Mouse (Mus musculus): Measurements from ENCODE around the gene Mdm2. TPM values are rescaled to one million over a fixed set of nuclear protein-coding genes. Genes with fewer than 3 reads are reported as not detected.

Mdm2 gene
- total and polyA plus RNA-seq, 3 experiments, result 35.3 to 601 (median 42.2) TPM

GRCm38 (mm10) chr10:117685171-117685848 is 25.2 kb downstream of the Mdm2 start:
- DNase-seq (ENCODE audit: low read depth, low spot score), result no peak
- Histone ChIP-seq H3K27me3 (ENCODE audit: control insufficient read depth in 1 of 2, insufficient read depth in 2 of 2, low read length in 2 of 2) (no peaks in the 10 kb centered on the region), H3K36me3 (ENCODE audit: control insufficient read depth in 1 of 2, insufficient read depth in 2 of 2, low read length in 2 of 2) (peaks cover 0 to 2% of the 10 kb centered on the region in 2 experiments; a peak in 2 of 4 replicates), H3K9ac (ENCODE audit: control insufficient read depth, low read depth, low read length, poor library complexity, severe bottlenecking) (no peak overlapping the region), H3K27ac (ENCODE audit: control insufficient read depth, low read depth, low read length) (no peak overlapping the region), H3K4me1 (ENCODE audit: control insufficient read depth in 1 of 2, insufficient read depth in 2 of 2, low read length in 2 of 2) (no peaks in the 10 kb centered on the region), H3K4me3 (ENCODE audit: control insufficient read depth in 1 of 2, insufficient read depth in 1 of 2, low read depth in 2 of 2, low read length in 2 of 2) (no peak overlapping the region), H3K9me3 (replicated peaks; ENCODE audit: insufficient read depth, low read length) (no peaks in the 10 kb centered on the region), H3K79me2 (ENCODE audit: control insufficient read depth, insufficient read depth, low read length, poor library complexity) (no peaks in the 10 kb centered on the region)
- TF ChIP-seq HCFC1 (IDR thresholded peaks at IDR 0.05; ENCODE audit: low read depth, low read length) (no peak), NELFE (IDR thresholded peaks at IDR 0.05; ENCODE audit: low read depth, low read length) (no peak), GABPA (IDR thresholded peaks at IDR 0.05; ENCODE audit: low read depth, low read length) (no peak), BHLHE40 (IDR thresholded peaks at IDR 0.05; ENCODE audit: borderline replicate concordance, low read depth, low read length) (no peak), RAD21 (IDR thresholded peaks at IDR 0.05; ENCODE audit: low read depth, low read length) (no peak), ZMIZ1 (IDR thresholded peaks at IDR 0.05; ENCODE audit: low read depth, low read length) (no peak), SMC3 (IDR thresholded peaks at IDR 0.05; ENCODE audit: low read depth, low read length) (no peak), NRF1 (IDR thresholded peaks at IDR 0.05; ENCODE audit: insufficient read depth, low read depth, low read length, poor library complexity, severe bottlenecking) (no peak), UBTF (IDR thresholded peaks at IDR 0.05; ENCODE audit: borderline replicate concordance, insufficient read depth, low read depth, low read length) (no peak), EP300 (IDR thresholded peaks at IDR 0.05; ENCODE audit: low read depth in 1 of 2, low read length in 2 of 2) (no peak), CHD2 (IDR thresholded peaks at IDR 0.05; ENCODE audit: low read length) (no peak), POLR2AphosphoS2 (IDR thresholded peaks at IDR 0.05; ENCODE audit: low read length) (no peak)

DNA sequence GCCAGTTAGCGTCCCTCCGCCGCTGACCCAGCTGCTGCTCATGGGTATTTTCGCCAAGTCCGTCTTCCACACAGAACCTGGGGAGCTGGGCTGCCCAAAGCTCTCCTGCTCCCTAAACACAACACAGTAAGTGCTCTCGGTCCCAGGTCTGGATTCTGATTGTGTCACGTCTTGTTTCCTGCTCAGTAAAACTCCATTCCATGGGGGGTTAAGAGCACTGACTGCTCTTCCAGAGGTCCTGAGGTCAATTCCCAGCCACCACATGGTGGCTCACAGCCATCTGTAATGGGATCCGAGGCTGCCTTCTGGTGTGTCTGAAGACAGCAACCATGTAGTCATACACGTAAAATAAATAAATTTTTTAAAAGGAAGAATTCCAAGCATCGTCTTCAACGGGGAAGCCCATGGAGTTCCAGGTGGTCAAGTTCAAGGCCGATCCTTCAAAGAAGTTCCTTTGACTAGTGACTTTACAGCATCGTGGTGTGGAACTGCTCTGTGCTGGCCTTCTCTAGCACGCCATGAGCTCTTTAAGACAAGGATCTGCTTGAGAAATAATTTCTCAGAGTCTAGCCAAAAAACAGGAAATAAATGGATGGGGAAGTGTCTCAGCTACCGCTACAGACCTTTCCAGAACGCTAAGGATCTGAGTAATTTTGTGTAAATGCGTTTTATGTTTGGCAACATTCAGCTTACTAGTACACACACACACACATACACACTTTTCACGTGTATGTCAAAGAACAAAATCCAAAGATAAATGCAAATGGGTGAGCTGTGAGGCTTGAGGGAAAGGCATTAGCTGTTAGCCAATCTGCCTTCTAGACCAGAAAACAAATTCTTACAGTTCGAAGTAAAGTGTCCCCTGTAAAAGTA is 26.0 kb downstream of the Mdm2 start:
- H3K36me3 ChIP-seq (ENCODE audit: control insufficient read depth in 1 of 2, insufficient read depth in 2 of 2, low read length in 2 of 2), result no peaks in the 10 kb centered on the region
- no peak overlapping the region for H3K4me3 ChIP-seq (ENCODE audit: control insufficient read depth in 1 of 2, insufficient read depth in 1 of 2, low read depth in 2 of 2, low read length in 2 of 2)
- no peak overlapping the region for H3K9ac ChIP-seq (ENCODE audit: control insufficient read depth, low read depth, low read length, poor library complexity, severe bottlenecking)
- no peaks in the 10 kb centered on the region for H3K79me2 ChIP-seq (ENCODE audit: control insufficient read depth, insufficient read depth, low read length, poor library complexity)
- no peaks in the 10 kb centered on the region for H3K27me3 ChIP-seq (ENCODE audit: control insufficient read depth in 1 of 2, insufficient read depth in 2 of 2, low read length in 2 of 2)
- H3K27ac ChIP-seq (ENCODE audit: control insufficient read depth, low read depth, low read length), result no peak overlapping the region
- TF ChIP-seq CHD2 (IDR thresholded peaks at IDR 0.05; ENCODE audit: low read length) (no peak), TBP (IDR thresholded peaks at IDR 0.05; ENCODE audit: low read depth, low read length) (no peak), POLR2AphosphoS2 (IDR thresholded peaks at IDR 0.05; ENCODE audit: low read length) (no peak), POLR2A (IDR thresholded peaks at IDR 0.05; ENCODE audit: control insufficient read depth in 1 of 2, insufficient read depth in 1 of 2, low read depth in 1 of 2, low read length in 2 of 2, poor library complexity in 1 of 2) (no peak), SIN3A (IDR thresholded peaks at IDR 0.05; ENCODE audit: low read length) (no peak), POLR2AphosphoS5 (IDR thresholded peaks at IDR 0.05; ENCODE audit: borderline replicate concordance, low read depth, low read length) (no peak), E2F4 (IDR thresholded peaks at IDR 0.05; ENCODE audit: borderline replicate concordance, low read depth, low read length) (no peak), CTCF (IDR thresholded peaks at IDR 0.05 in 2 of 3, conservative IDR thresholded peaks at IDR 0.05 in 1 of 3; ENCODE audit: control insufficient read depth in 1 of 3, insufficient read depth in 1 of 3, low read depth in 2 of 3, low read length in 3 of 3, poor library complexity in 1 of 3, severe bottlenecking in 1 of 3) (no peak), ZNF384 (IDR thresholded peaks at IDR 0.05; ENCODE audit: low read depth, low read length) (no peak), USF1 (IDR thresholded peaks at IDR 0.05; ENCODE audit: low read depth, low read length) (no peak), ZMIZ1 (IDR thresholded peaks at IDR 0.05; ENCODE audit: low read depth, low read length) (no peak), JUND (IDR thresholded peaks at IDR 0.05; ENCODE audit: low read depth, low read length) (no peak), MYB (IDR thresholded peaks at IDR 0.05; ENCODE audit: low read depth, low read length) (no peak), KAT2A (conservative IDR thresholded peaks at IDR 0.05; ENCODE audit: low read depth, low read length) (no peak), TAL1 (IDR thresholded peaks at IDR 0.05; ENCODE audit: low read length) (no peak), EP300 (IDR thresholded peaks at IDR 0.05; ENCODE audit: low read depth in 1 of 2, low read length in 2 of 2) (no peak), RAD21 (IDR thresholded peaks at IDR 0.05; ENCODE audit: low read depth, low read length) (no peak)
- H3K9me3 ChIP-seq (replicated peaks; ENCODE audit: insufficient read depth, low read length), result no peaks in the 10 kb centered on the region
- no peaks in the 10 kb centered on the region for H3K4me1 ChIP-seq (ENCODE audit: control insufficient read depth in 1 of 2, insufficient read depth in 2 of 2, low read length in 2 of 2)
- DNase-seq (ENCODE audit: low read depth, low spot score), result no peak
